Comparison of ENCODE assay signal across 22 mouse cellular contexts in genomic region chr8:57923556-57923955, GRCm38 (mm10).
A peak's percentile ranks its signal among the peaks of the same experiment; 100 is the strongest.
DNase-seq lines count a peak whose midpoint lies in the region; ATAC-seq lines count a peak whose summit lies in the region.
"Had no signal": no experiment of that assay in that cellular context is flagged by ENCODE, and none has a peak within 500 bp of the region (broad histone marks: within the 10 kb centered on the region; RNA-seq: fewer than 3 reads in every experiment).

No protein-coding gene starts in this region.

- WGBS in forebrain, embryonic 11.5 days, result 33% methylated on average over 6 of the region's 6 CpGs
- WGBS in forebrain, embryonic 10.5 days, result 55% methylated on average over 6 of the region's 6 CpGs
- WGBS in neural tube, embryonic 11.5 days, result 37% methylated on average over 6 of the region's 6 CpGs
- WGBS in neural tube, embryonic 15.5 days, result 10% methylated on average over 6 of the region's 6 CpGs
- WGBS in forebrain, embryonic 13.5 days, result 24% methylated on average over 6 of the region's 6 CpGs
- WGBS in neural tube, embryonic 13.5 days, result 8% methylated on average over 6 of the region's 6 CpGs

- H3K4me2 ChIP-seq in forebrain, embryonic 11.5 days (ENCODE audit: low read depth, low read length, severe bottlenecking), result no peak overlapping the region
- no peak overlapping the region for H3K4me2 ChIP-seq in neural tube, embryonic 11.5 days (ENCODE audit: low read depth)
- no peak overlapping the region for H3K4me2 ChIP-seq in neural tube, embryonic 15.5 days
- H3K4me2 ChIP-seq in forebrain, embryonic 13.5 days, result no peak overlapping the region
- no peak overlapping the region for H3K4me2 ChIP-seq in neural tube, embryonic 13.5 days
- H3K4me2 ChIP-seq: embryonic facial prominence, embryonic 13.5 days; hindbrain, embryonic 15.5 days; limb, embryonic 13.5 days; liver, embryonic 13.5 days; lung, embryonic 15.5 days had no signal

- 0 out of 2 replicates have a peak, but pooled peaks cover 4% of the 10 kb centered on the region for H3K4me1 ChIP-seq in forebrain, embryonic 11.5 days (replicated peaks; ENCODE audit: control insufficient read depth, insufficient read depth, low read length)
- H3K4me1 ChIP-seq in forebrain, embryonic 10.5 days, result peaks cover 36% of the 10 kb centered on the region
- H3K4me1 ChIP-seq in neural tube, embryonic 11.5 days (ENCODE audit: control insufficient read depth, insufficient read depth, low read length), result peaks cover 8% of the 10 kb centered on the region; the same call in 1 of the 2 replicates
- peaks cover 10% of the 10 kb centered on the region; the same call in 1 of the 2 replicates for H3K4me1 ChIP-seq in neural tube, embryonic 15.5 days
- peaks cover 25% of the 10 kb centered on the region for H3K4me1 ChIP-seq in forebrain, embryonic 13.5 days
- peaks cover 33% of the 10 kb centered on the region for H3K4me1 ChIP-seq in neural tube, embryonic 13.5 days (replicated peaks)
- H3K4me1 ChIP-seq: embryonic facial prominence, embryonic 13.5 days; limb, embryonic 13.5 days; liver, embryonic 13.5 days; lung, embryonic 15.5 days had no signal

- no peaks in the 10 kb centered on the region for H3K36me3 ChIP-seq in forebrain, embryonic 11.5 days (ENCODE audit: control insufficient read depth, insufficient read depth, low read length)
- H3K36me3 ChIP-seq in forebrain, embryonic 10.5 days (replicated peaks), result no peaks in the 10 kb centered on the region
- no peaks in the 10 kb centered on the region for H3K36me3 ChIP-seq in neural tube, embryonic 11.5 days (ENCODE audit: control insufficient read depth, insufficient read depth, low read length)
- H3K36me3 ChIP-seq in neural tube, embryonic 15.5 days, result no peaks in the 10 kb centered on the region
- H3K36me3 ChIP-seq in forebrain, embryonic 13.5 days (ENCODE audit: poor library complexity, severe bottlenecking), result no peaks in the 10 kb centered on the region
- no peaks in the 10 kb centered on the region for H3K36me3 ChIP-seq in neural tube, embryonic 13.5 days
- H3K36me3 ChIP-seq: embryonic facial prominence, embryonic 13.5 days; hindbrain, embryonic 15.5 days; limb, embryonic 13.5 days; liver, embryonic 13.5 days; lung, embryonic 15.5 days had no signal

- no peaks in the 10 kb centered on the region for H3K27me3 ChIP-seq in forebrain, embryonic 11.5 days (ENCODE audit: control insufficient read depth, insufficient read depth, low read length)
- no peaks in the 10 kb centered on the region for H3K27me3 ChIP-seq in forebrain, embryonic 10.5 days (ENCODE audit: poor library complexity, severe bottlenecking)
- no peaks in the 10 kb centered on the region for H3K27me3 ChIP-seq in neural tube, embryonic 11.5 days (ENCODE audit: control insufficient read depth, insufficient read depth, low read length)
- no peaks in the 10 kb centered on the region for H3K27me3 ChIP-seq in neural tube, embryonic 15.5 days (replicated peaks)
- H3K27me3 ChIP-seq in forebrain, embryonic 13.5 days, result no peaks in the 10 kb centered on the region
- no peaks in the 10 kb centered on the region for H3K27me3 ChIP-seq in neural tube, embryonic 13.5 days
- H3K27me3 ChIP-seq: embryonic facial prominence, embryonic 13.5 days; hindbrain, embryonic 15.5 days; limb, embryonic 13.5 days; liver, embryonic 13.5 days; lung, embryonic 15.5 days had no signal

- no peak for DNase-seq in forebrain, embryonic 11.5 days (ENCODE audit: low spot score)
- no peak for DNase-seq in forebrain, embryonic 10.5 days (ENCODE audit: extremely low spot score, low spot score)
- DNase-seq in neural tube, embryonic 11.5 days (ENCODE audit: low spot score), result no peak
- no peak for DNase-seq in frontal cortex, postnatal 14 days (ENCODE audit: low spot score in 2 of 2)
- DNase-seq in cerebellum, adult 11 months, result no peak
- DNase-seq: adrenal gland, postnatal 14 days; cerebellum, adult 11-12 months; cerebellum, postnatal 25 days; kidney, adult 2 months; kidney, postnatal 10 days; liver, embryonic 13.5 days; right cerebral cortex, adult 18-20 months had no signal

- H3K27ac ChIP-seq in forebrain, embryonic 11.5 days (ENCODE audit: low read depth, low read length), result no peak overlapping the region
- H3K27ac ChIP-seq in forebrain, embryonic 10.5 days, result no peak overlapping the region
- no peak overlapping the region; the same call in 1 of the 2 replicates for H3K27ac ChIP-seq in neural tube, embryonic 11.5 days (ENCODE audit: low read depth, low read length)
- H3K27ac ChIP-seq in neural tube, embryonic 15.5 days (replicated peaks), result no peak overlapping the region
- no peak overlapping the region for H3K27ac ChIP-seq in forebrain, embryonic 13.5 days
- H3K27ac ChIP-seq in neural tube, embryonic 13.5 days (replicated peaks), result peak overlapping the region; percentile 59; the same call in 1 of the 2 replicates
- H3K27ac ChIP-seq: embryonic facial prominence, embryonic 13.5 days; hindbrain, embryonic 15.5 days; limb, embryonic 13.5 days; liver, embryonic 13.5 days; lung, embryonic 15.5 days; stomach, postnatal 0 days had no signal

- H3K4me3 ChIP-seq in forebrain, embryonic 11.5 days (ENCODE audit: low read depth, low read length), result no peak overlapping the region
- no peak overlapping the region for H3K4me3 ChIP-seq in forebrain, embryonic 10.5 days
- no peak overlapping the region for H3K4me3 ChIP-seq in neural tube, embryonic 11.5 days (ENCODE audit: low read depth, low read length)
- no peak overlapping the region for H3K4me3 ChIP-seq in neural tube, embryonic 15.5 days (replicated peaks)
- H3K4me3 ChIP-seq in forebrain, embryonic 13.5 days, result no peak overlapping the region
- no peak overlapping the region for H3K4me3 ChIP-seq in neural tube, embryonic 13.5 days
- H3K4me3 ChIP-seq: embryonic facial prominence, embryonic 13.5 days; hindbrain, embryonic 15.5 days; limb, embryonic 13.5 days; liver, embryonic 13.5 days; lung, embryonic 15.5 days had no signal

- peak; percentile 24; the same call in 1 of the 2 replicates for ATAC-seq in forebrain, embryonic 11.5 days (replicated peaks; ENCODE audit: low FRiP score)
- peak; percentile 56 for ATAC-seq in neural tube, embryonic 11.5 days (ENCODE audit: insufficient read depth, low FRiP score, low TSS enrichment)
- no peak for ATAC-seq in neural tube, embryonic 15.5 days (ENCODE audit: low FRiP score)
- ATAC-seq in forebrain, embryonic 13.5 days, result 0 out of 2 replicates have a peak, but pooled peaks have one; percentile 26
- ATAC-seq in neural tube, embryonic 13.5 days (ENCODE audit: low read depth), result peak; percentile 67; the same call in 1 of the 2 replicates
- ATAC-seq: activated CD4-positive, CD25-positive, alpha-beta regulatory T cell, adult 4 months; CD4-positive, CD25-positive, alpha-beta regulatory T cell, adult 4 months had no signal

- no peaks in the 10 kb centered on the region for H3K9me3 ChIP-seq in forebrain, embryonic 11.5 days (ENCODE audit: control insufficient read depth, low read length)
- H3K9me3 ChIP-seq in forebrain, embryonic 10.5 days, result no peaks in the 10 kb centered on the region
- H3K9me3 ChIP-seq in neural tube, embryonic 11.5 days (ENCODE audit: control insufficient read depth, low read length), result no peaks in the 10 kb centered on the region
- H3K9me3 ChIP-seq in neural tube, embryonic 15.5 days (replicated peaks), result no peaks in the 10 kb centered on the region
- no peaks in the 10 kb centered on the region for H3K9me3 ChIP-seq in forebrain, embryonic 13.5 days (replicated peaks)
- H3K9me3 ChIP-seq in neural tube, embryonic 13.5 days, result no peaks in the 10 kb centered on the region
- H3K9me3 ChIP-seq: embryonic facial prominence, embryonic 13.5 days; hindbrain, embryonic 15.5 days; limb, embryonic 13.5 days; liver, embryonic 13.5 days; lung, embryonic 15.5 days had no signal

- no peak overlapping the region for H3K9ac ChIP-seq in forebrain, embryonic 11.5 days (ENCODE audit: low read length)
- H3K9ac ChIP-seq in neural tube, embryonic 11.5 days (ENCODE audit: low read length), result no peak overlapping the region
- no peak overlapping the region for H3K9ac ChIP-seq in neural tube, embryonic 15.5 days (replicated peaks)
- no peak overlapping the region for H3K9ac ChIP-seq in forebrain, embryonic 13.5 days
- H3K9ac ChIP-seq in neural tube, embryonic 13.5 days, result no peak overlapping the region
- H3K9ac ChIP-seq: embryonic facial prominence, embryonic 13.5 days; hindbrain, embryonic 15.5 days; limb, embryonic 13.5 days; liver, embryonic 13.5 days; lung, embryonic 15.5 days had no signal
